Mouse (Mus musculus): ENCODE data around the gene Gm28048. TPM values are rescaled to one million over a fixed set of nuclear protein-coding genes. Genes with fewer than 3 reads are reported as not detected.

Gene Gm28048
- polyA plus RNA-seq, 1 experiment from 2014 or later: 3.4 TPM

GRCm38 (mm10) chr11:22931320-22931905 is 50.5 kb downstream of the Gm28048 start:
- WGBS: 96% methylated on average over 2 of the region's 2 CpGs
- ATAC-seq: no peak

GRCm38 (mm10) chr11:22930129-22930528 is 51.8 kb downstream of the Gm28048 start:
- H3K36me3 ChIP-seq (ENCODE audit: poor library complexity, severe bottlenecking): no peaks in the 10 kb centered on the region
- H3K27ac ChIP-seq: no peak overlapping the region
- WGBS: 79% methylated on average over 2 of the region's 2 CpGs
- H3K9ac ChIP-seq: no peak overlapping the region
- H3K4me2 ChIP-seq: no peak overlapping the region
- no peaks in the 10 kb centered on the region for H3K27me3 ChIP-seq
- no peaks in the 10 kb centered on the region for H3K9me3 ChIP-seq (replicated peaks)
- H3K4me1 ChIP-seq: no peaks in the 10 kb centered on the region
- ATAC-seq: no peak
- no peak overlapping the region for H3K4me3 ChIP-seq

More at GRCm38 (mm10) chr11:22931320-22931905, 50.5 kb downstream of the Gm28048 start:
- Histone ChIP-seq H3K4me1 (no peaks in the 10 kb centered on the region), H3K4me3 (no peak overlapping the region), H3K36me3 (ENCODE audit: poor library complexity, severe bottlenecking) (no peaks in the 10 kb centered on the region), H3K9ac (no peak overlapping the region), H3K9me3 (replicated peaks) (no peaks in the 10 kb centered on the region), H3K27me3 (no peaks in the 10 kb centered on the region), H3K4me2 (no peak overlapping the region), H3K27ac (no peak overlapping the region)

- H3K9me3 ChIP-seq (replicated peaks): no peaks in the 10 kb centered on the region
- 93% methylated on average over 8 of the region's 8 CpGs for WGBS
- H3K4me3 ChIP-seq: no peak overlapping the region
- H3K36me3 ChIP-seq (ENCODE audit: poor library complexity, severe bottlenecking): no peaks in the 10 kb centered on the region
- no peak for ATAC-seq
- H3K4me1 ChIP-seq: no peaks in the 10 kb centered on the region
- no peak overlapping the region for H3K9ac ChIP-seq
- H3K27me3 ChIP-seq: no peaks in the 10 kb centered on the region
- H3K4me2 ChIP-seq: no peak overlapping the region
- H3K27ac ChIP-seq: no peak overlapping the region
Measured at GRCm38 (mm10) chr11:22928586-22929169, 53.2 kb downstream of the Gm28048 start.

GRCm38 (mm10) chr11:22923606-22924005 is 58.3 kb downstream of the Gm28048 start:
- Histone ChIP-seq H3K4me1 (no peaks in the 10 kb centered on the region), H3K9me3 (replicated peaks) (no peaks in the 10 kb centered on the region), H3K27ac (no peak overlapping the region), H3K36me3 (ENCODE audit: poor library complexity, severe bottlenecking) (no peaks in the 10 kb centered on the region), H3K9ac (no peak overlapping the region), H3K27me3 (no peaks in the 10 kb centered on the region), H3K4me3 (no peak overlapping the region), H3K4me2 (no peak overlapping the region)
- ATAC-seq: no peak
- 55% methylated on average over 2 of the region's 2 CpGs for WGBS

- H3K27me3 ChIP-seq: no peaks in the 10 kb centered on the region
- no peaks in the 10 kb centered on the region; the same call in 1 of the 2 replicates for H3K9me3 ChIP-seq (replicated peaks)
- no peak overlapping the region for H3K27ac ChIP-seq
- WGBS: 88% methylated on average over 2 of the region's 2 CpGs
- H3K4me2 ChIP-seq: no peak overlapping the region
- H3K4me1 ChIP-seq: no peaks in the 10 kb centered on the region
- no peak overlapping the region for H3K9ac ChIP-seq
- ATAC-seq: no peak
- no peak overlapping the region for H3K4me3 ChIP-seq
- no peaks in the 10 kb centered on the region for H3K36me3 ChIP-seq (ENCODE audit: poor library complexity, severe bottlenecking)
Measured at GRCm38 (mm10) chr11:22922546-22922945, 59.3 kb downstream of the Gm28048 start.

GRCm38 (mm10) chr11:22919336-22919735 is 62.6 kb downstream of the Gm28048 start:
- H3K9ac ChIP-seq: no peak overlapping the region
- H3K4me3 ChIP-seq: no peak overlapping the region
- H3K27me3 ChIP-seq: no peaks in the 10 kb centered on the region
- H3K27ac ChIP-seq: no peak overlapping the region
- H3K36me3 ChIP-seq (ENCODE audit: poor library complexity, severe bottlenecking): no peaks in the 10 kb centered on the region
- no peaks in the 10 kb centered on the region for H3K4me1 ChIP-seq
- 87% methylated on average over 2 of the region's 2 CpGs for WGBS
- no peak overlapping the region for H3K4me2 ChIP-seq
- ATAC-seq: no peak
- H3K9me3 ChIP-seq (replicated peaks): no peaks in the 10 kb centered on the region; the same call in 1 of the 2 replicates

GRCm38 (mm10) chr11:22917786-22918185 is 64.1 kb downstream of the Gm28048 start:
- ATAC-seq: no peak
- no peak overlapping the region for H3K4me3 ChIP-seq
- H3K9ac ChIP-seq: no peak overlapping the region
- H3K4me2 ChIP-seq: no peak overlapping the region
- H3K27ac ChIP-seq: no peak overlapping the region
- no peaks in the 10 kb centered on the region; the same call in 1 of the 2 replicates for H3K9me3 ChIP-seq (replicated peaks)
- H3K36me3 ChIP-seq (ENCODE audit: poor library complexity, severe bottlenecking): no peaks in the 10 kb centered on the region
- H3K27me3 ChIP-seq: no peaks in the 10 kb centered on the region
- WGBS: 84% methylated on average over 7 of the region's 7 CpGs
- H3K4me1 ChIP-seq: no peaks in the 10 kb centered on the region

GRCm38 (mm10) chr11:22913744-22914143 is 68.1 kb downstream of the Gm28048 start:
- Histone ChIP-seq H3K9ac (no peak overlapping the region), H3K36me3 (ENCODE audit: poor library complexity, severe bottlenecking) (no peaks in the 10 kb centered on the region), H3K4me1 (peaks cover 5% of the 10 kb centered on the region; the same call in 1 of the 2 replicates), H3K27ac (no peak overlapping the region), H3K9me3 (replicated peaks) (no peaks in the 10 kb centered on the region; the same call in 1 of the 2 replicates), H3K4me2 (no peak overlapping the region), H3K4me3 (no peak overlapping the region), H3K27me3 (no peaks in the 10 kb centered on the region)
- no peak for ATAC-seq
- WGBS: 85% methylated on average over 4 of the region's 4 CpGs

- H3K9me3 ChIP-seq (replicated peaks): no peaks in the 10 kb centered on the region
- no peak for ATAC-seq
- H3K9ac ChIP-seq: no peak overlapping the region
- H3K27ac ChIP-seq: no peak overlapping the region
- 96% methylated on average over 7 of the region's 7 CpGs for WGBS
- no peak overlapping the region for H3K4me3 ChIP-seq
- peaks cover 5% of the 10 kb centered on the region; the same call in 1 of the 2 replicates for H3K4me1 ChIP-seq
- H3K36me3 ChIP-seq (ENCODE audit: poor library complexity, severe bottlenecking): no peaks in the 10 kb centered on the region
- H3K27me3 ChIP-seq: no peaks in the 10 kb centered on the region
- no peak overlapping the region for H3K4me2 ChIP-seq
Measured at GRCm38 (mm10) chr11:22911831-22912230, 70.1 kb downstream of the Gm28048 start.

- Histone ChIP-seq H3K27ac (no peak overlapping the region), H3K9me3 (replicated peaks) (no peaks in the 10 kb centered on the region), H3K27me3 (no peaks in the 10 kb centered on the region), H3K36me3 (ENCODE audit: poor library complexity, severe bottlenecking) (no peaks in the 10 kb centered on the region), H3K9ac (no peak overlapping the region), H3K4me2 (no peak overlapping the region), H3K4me3 (no peak overlapping the region), H3K4me1 (peaks cover 5% of the 10 kb centered on the region; the same call in 1 of the 2 replicates)
- no peak for ATAC-seq
Measured at GRCm38 (mm10) chr11:22906453-22906865, 75.4 kb downstream of the Gm28048 start.

GRCm38 (mm10) chr11:22902923-22903322 is 79.0 kb downstream of the Gm28048 start:
- peaks cover 16% of the 10 kb centered on the region; the same call in 1 of the 2 replicates for H3K36me3 ChIP-seq (ENCODE audit: poor library complexity, severe bottlenecking)
- no peak overlapping the region for H3K9ac ChIP-seq
- H3K9me3 ChIP-seq (replicated peaks): no peaks in the 10 kb centered on the region
- ATAC-seq: no peak
- no peak overlapping the region for H3K27ac ChIP-seq
- WGBS: 79% methylated on average over 2 of the region's 2 CpGs
- no peaks in the 10 kb centered on the region for H3K27me3 ChIP-seq
- no peak overlapping the region for H3K4me2 ChIP-seq
- no peaks in the 10 kb centered on the region for H3K4me1 ChIP-seq
- H3K4me3 ChIP-seq: no peak overlapping the region

- WGBS: 79% methylated on average over 3 of the region's 3 CpGs
- no peaks in the 10 kb centered on the region for H3K9me3 ChIP-seq (replicated peaks)
Measured at GRCm38 (mm10) chr11:22900041-22900440, 81.8 kb downstream of the Gm28048 start.

More at GRCm38 (mm10) chr11:22900041-22900440, 81.8 kb downstream of the Gm28048 start:
- ATAC-seq: no peak
- no peaks in the 10 kb centered on the region for H3K27me3 ChIP-seq
- H3K4me1 ChIP-seq: no peaks in the 10 kb centered on the region
- H3K4me3 ChIP-seq: no peak overlapping the region
- H3K36me3 ChIP-seq (ENCODE audit: poor library complexity, severe bottlenecking): peaks cover 16% of the 10 kb centered on the region; the same call in 1 of the 2 replicates
- no peak overlapping the region for H3K4me2 ChIP-seq
- H3K27ac ChIP-seq: no peak overlapping the region
- H3K9ac ChIP-seq: no peak overlapping the region
